Mouse (Mus musculus): ENCODE data around the gene Pla2g7.

Pla2g7 gene

DNA sequence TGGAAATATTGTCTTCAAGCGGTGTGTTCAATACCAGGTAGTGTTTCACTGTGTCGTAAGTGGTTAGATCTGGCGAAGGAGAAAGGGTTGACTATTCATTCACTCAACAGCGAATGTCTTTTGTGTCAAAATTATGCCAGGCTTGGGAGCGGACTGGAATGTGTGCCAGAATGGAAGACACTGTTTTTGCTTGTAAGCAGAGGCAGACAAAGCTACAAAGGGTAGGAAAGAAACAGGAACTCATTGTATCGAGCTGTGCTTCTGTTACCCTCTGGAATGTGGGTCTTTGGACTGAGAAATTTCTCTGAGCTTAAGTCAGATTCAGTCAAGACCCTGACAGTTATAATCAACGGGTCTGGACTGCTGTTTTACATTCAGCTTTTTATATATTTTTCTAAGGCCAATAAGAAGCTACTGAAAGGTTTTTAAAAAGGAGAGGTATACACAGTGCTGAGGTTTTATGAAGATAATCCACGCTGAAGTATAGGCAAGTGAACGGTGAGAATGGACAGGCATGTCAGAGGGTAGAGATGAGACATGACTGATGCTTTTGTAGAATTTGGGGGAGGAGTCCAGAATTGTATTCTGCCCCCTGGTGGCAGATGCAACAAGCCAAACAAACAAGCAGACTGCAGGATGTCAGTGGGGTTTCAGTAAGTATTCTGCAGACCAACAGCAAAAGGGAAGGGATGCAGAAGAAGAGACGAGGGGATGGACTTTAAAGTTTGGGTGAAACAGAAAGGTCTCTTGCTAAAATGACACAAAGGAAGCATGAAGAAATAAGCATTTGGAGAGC is 81.9 kb downstream of the Pla2g7 start:
- DNase-seq = no peak

DNA sequence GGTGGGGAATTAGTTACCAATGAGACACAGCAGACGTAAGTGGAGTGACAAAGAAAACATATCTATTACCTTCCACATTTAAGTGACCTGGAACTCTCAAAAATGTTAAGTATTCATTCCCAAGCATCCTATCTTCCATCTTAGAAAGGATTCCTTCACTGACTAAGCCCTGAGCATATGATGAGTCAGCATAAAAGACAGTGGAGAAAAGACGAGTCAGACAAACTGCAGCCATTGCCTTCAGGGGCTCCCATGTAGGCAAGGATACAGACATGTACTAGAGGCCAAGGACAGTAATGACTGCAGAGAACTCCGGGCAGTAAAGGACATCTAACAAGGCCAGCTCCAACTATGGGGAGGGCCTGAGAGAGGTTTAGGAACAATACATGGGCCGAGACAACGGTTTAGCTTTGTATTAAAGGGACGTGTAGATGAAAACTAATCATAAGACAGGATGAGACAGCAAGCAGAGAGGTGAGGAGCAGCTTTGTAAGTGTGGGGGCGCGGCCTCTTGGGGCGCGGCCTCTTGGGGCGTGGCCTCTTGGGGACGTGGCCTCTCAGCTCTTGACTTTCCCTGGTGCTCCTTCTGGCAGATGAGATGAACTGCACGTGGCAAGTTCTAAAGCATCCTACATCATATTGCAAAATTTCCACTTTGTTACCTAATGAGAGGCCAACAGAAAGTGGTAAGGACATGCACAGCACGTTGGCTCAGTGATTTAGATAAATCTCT is 83.6 kb downstream of the Pla2g7 start:
- no peak for DNase-seq
